Mouse (Mus musculus): ENCODE measurements around the gene Lysmd1. TPM values are rescaled to one million over a fixed set of nuclear protein-coding genes. Genes with fewer than 3 reads are reported as not detected.

Gene Lysmd1
- polyA plus RNA-seq, 1 experiment from 2014 or later, result 7.9 TPM

- peak overlapping the region; percentile 32 for H3K4me2 ChIP-seq
- H3K27ac ChIP-seq, result no peak overlapping the region
- WGBS (ENCODE audit: insufficient replicate concordance), result 58% methylated on average over 18 of the region's 18 CpGs
- H3K4me3 ChIP-seq, result no peak overlapping the region
- peaks cover 41% of the 10 kb centered on the region for H3K4me1 ChIP-seq
- H3K36me3 ChIP-seq, result peaks cover 19% of the 10 kb centered on the region
- no peak overlapping the region for H3K9ac ChIP-seq
- no peak for ATAC-seq
- H3K9me3 ChIP-seq (replicated peaks), result no peaks in the 10 kb centered on the region
- no peaks in the 10 kb centered on the region for H3K27me3 ChIP-seq (replicated peaks)
Observed at GRCm38 (mm10) chr3:95140289-95140595, 6.4 kb downstream of the Lysmd1 start.

- peak overlapping the region; percentile 41 for H3K4me2 ChIP-seq
- ATAC-seq, result no peak
- 84% methylated on average over 6 of the region's 6 CpGs for WGBS (ENCODE audit: insufficient replicate concordance)
- peak overlapping the region; percentile 65; the same call in 1 of the 2 replicates for H3K27ac ChIP-seq
- no peak overlapping the region for H3K9ac ChIP-seq
- no peaks in the 10 kb centered on the region for H3K27me3 ChIP-seq (replicated peaks)
- H3K9me3 ChIP-seq (replicated peaks), result no peaks in the 10 kb centered on the region
- peaks cover 35% of the 10 kb centered on the region for H3K4me1 ChIP-seq
- no peak overlapping the region for H3K4me3 ChIP-seq
- peaks cover 19% of the 10 kb centered on the region for H3K36me3 ChIP-seq
Observed at GRCm38 (mm10) chr3:95140795-95141194, 6.9 kb downstream of the Lysmd1 start.

- no peaks in the 10 kb centered on the region for H3K27me3 ChIP-seq (replicated peaks)
- ATAC-seq, result 0 out of 2 replicates have a peak, but pooled peaks have one; percentile 17
- H3K4me2 ChIP-seq, result peak overlapping the region; percentile 41
- H3K27ac ChIP-seq, result peak overlapping the region; percentile 65
- peaks cover 19% of the 10 kb centered on the region for H3K36me3 ChIP-seq
- H3K4me1 ChIP-seq, result peaks cover 28% of the 10 kb centered on the region
- H3K9me3 ChIP-seq (replicated peaks), result no peaks in the 10 kb centered on the region
- H3K4me3 ChIP-seq, result 0 out of 2 replicates have a peak overlapping the region, but pooled peaks have one; percentile 12
- 40% methylated on average over 9 of the region's 9 CpGs for WGBS (ENCODE audit: insufficient replicate concordance)
- H3K9ac ChIP-seq, result no peak overlapping the region
Observed at GRCm38 (mm10) chr3:95141474-95141873, 7.6 kb downstream of the Lysmd1 start.

DNA sequence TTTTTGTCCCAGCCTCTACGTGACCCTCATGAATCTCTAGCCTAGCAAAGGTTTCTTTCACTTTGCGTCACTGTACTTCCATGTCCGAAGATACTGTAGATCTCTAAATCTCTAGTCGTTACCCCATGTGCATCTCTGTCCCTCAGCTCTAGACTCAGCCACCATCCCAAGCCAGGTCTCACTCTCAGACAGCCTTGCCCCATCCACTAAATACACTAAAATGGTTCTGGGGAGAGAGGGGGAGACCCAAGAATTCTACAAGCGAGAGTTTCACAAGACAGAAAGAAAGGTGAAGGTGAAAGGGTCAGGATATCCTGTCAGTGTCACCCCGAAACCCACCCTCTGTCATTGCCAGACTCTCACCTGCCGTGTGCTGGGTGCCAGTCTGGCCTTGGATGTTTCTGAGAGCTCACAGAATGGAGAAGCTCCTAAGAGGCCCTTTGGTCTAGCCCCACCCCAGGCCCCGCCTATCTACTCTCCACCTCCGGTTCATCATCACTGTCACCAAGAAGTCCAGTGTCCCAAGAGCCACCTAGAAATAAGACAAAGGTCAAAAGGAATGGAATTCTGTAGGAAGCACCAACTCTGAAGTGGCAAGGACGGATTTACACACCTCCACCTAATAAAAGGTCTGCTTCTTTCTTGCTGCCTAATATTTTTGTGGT is 8.2 kb downstream of the Lysmd1 start, which contains the start of gene Tnfaip8l2:
Gene Tnfaip8l2, minus strand, starts transcription at position 409 of the 665 bp plus-strand sequence.
- WGBS (ENCODE audit: insufficient replicate concordance), result 53% methylated on average over 10 of the region's 10 CpGs
- ATAC-seq, result peak; percentile 71
- H3K9ac ChIP-seq, result no peak within 1 kb of the TSS
- H3K4me3 ChIP-seq, result 0 out of 2 replicates have a peak within 1 kb of the TSS, but pooled peaks have one; percentile 12
- peaks cover 25% of the 10 kb centered on the region for H3K4me1 ChIP-seq
- no peaks in the 10 kb centered on the region for H3K9me3 ChIP-seq (replicated peaks)
- H3K4me2 ChIP-seq, result peak within 1 kb of the TSS; percentile 41
- H3K27ac ChIP-seq, result peak within 1 kb of the TSS; percentile 65
- no peaks in the 10 kb centered on the region for H3K27me3 ChIP-seq (replicated peaks)
- H3K36me3 ChIP-seq, result peaks cover 19% of the 10 kb centered on the region

- H3K4me3 ChIP-seq, result 0 out of 2 replicates have a peak overlapping the region, but pooled peaks have one; percentile 12
- peak overlapping the region; percentile 41 for H3K4me2 ChIP-seq
- WGBS (ENCODE audit: insufficient replicate concordance), result 8% methylated on average over 5 of the region's 5 CpGs
- ATAC-seq, result peak; percentile 73
- peaks cover 25% of the 10 kb centered on the region for H3K4me1 ChIP-seq
- H3K27me3 ChIP-seq (replicated peaks), result no peaks in the 10 kb centered on the region
- peaks cover 19% of the 10 kb centered on the region for H3K36me3 ChIP-seq
- H3K27ac ChIP-seq, result no peak overlapping the region
- H3K9me3 ChIP-seq (replicated peaks), result no peaks in the 10 kb centered on the region
- H3K9ac ChIP-seq, result no peak overlapping the region
Observed at GRCm38 (mm10) chr3:95142617-95143011, 8.7 kb downstream of the Lysmd1 start.

DNA sequence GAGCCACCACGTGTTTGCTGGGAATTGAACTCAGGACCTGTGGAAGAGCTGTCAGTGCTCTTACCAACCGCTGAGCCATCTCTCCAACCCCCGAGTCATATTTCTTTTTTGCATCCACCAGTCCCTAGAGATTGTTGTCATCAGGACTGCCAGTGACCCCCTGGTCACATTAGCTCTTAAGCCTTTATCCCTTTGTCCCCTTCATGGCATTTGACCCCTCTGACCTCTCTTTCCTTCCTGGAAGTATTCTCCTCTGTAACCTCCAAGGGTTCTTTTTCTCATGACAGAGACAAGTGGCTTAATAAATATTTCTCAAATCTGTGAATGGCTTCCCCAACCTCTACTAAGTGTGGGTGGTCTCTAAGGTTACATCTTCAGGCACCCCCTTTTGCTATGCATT is 14.0 kb downstream of the Lysmd1 start:
- ATAC-seq, result no peak
- no peaks in the 10 kb centered on the region for H3K4me1 ChIP-seq
- H3K27ac ChIP-seq, result no peak overlapping the region
- 0 out of 2 replicates have a peak, but pooled peaks cover 5% of the 10 kb centered on the region for H3K27me3 ChIP-seq (replicated peaks)
- H3K4me3 ChIP-seq, result no peak overlapping the region
- H3K36me3 ChIP-seq, result no peaks in the 10 kb centered on the region
- no peak overlapping the region for H3K4me2 ChIP-seq
- WGBS (ENCODE audit: insufficient replicate concordance), result 47% methylated on average over 3 of the region's 3 CpGs
- no peak overlapping the region for H3K9ac ChIP-seq
- no peaks in the 10 kb centered on the region for H3K9me3 ChIP-seq (replicated peaks)

GRCm38 (mm10) chr3:95153874-95154273 is 20.0 kb downstream of the Lysmd1 start:
- peaks cover 33% of the 10 kb centered on the region for H3K27me3 ChIP-seq (replicated peaks)
- no peaks in the 10 kb centered on the region for H3K9me3 ChIP-seq (replicated peaks)
- no peak overlapping the region for H3K4me2 ChIP-seq
- no peaks in the 10 kb centered on the region for H3K4me1 ChIP-seq
- no peak overlapping the region for H3K4me3 ChIP-seq
- 28% methylated on average over 4 of the region's 4 CpGs for WGBS (ENCODE audit: insufficient replicate concordance)
- H3K9ac ChIP-seq, result no peak overlapping the region
- H3K36me3 ChIP-seq, result no peaks in the 10 kb centered on the region
- no peak for ATAC-seq
- H3K27ac ChIP-seq, result no peak overlapping the region

GRCm38 (mm10) chr3:95159511-95159986 is 25.7 kb downstream of the Lysmd1 start:
- H3K4me3 ChIP-seq, result peak overlapping the region; percentile 70
- no peaks in the 10 kb centered on the region for H3K36me3 ChIP-seq
- H3K9ac ChIP-seq, result peak overlapping the region; percentile 59
- WGBS (ENCODE audit: insufficient replicate concordance), result 9% methylated on average over 8 of the region's 8 CpGs
- peaks cover 72% of the 10 kb centered on the region for H3K27me3 ChIP-seq (replicated peaks)
- peaks cover 26% of the 10 kb centered on the region for H3K4me1 ChIP-seq
- H3K27ac ChIP-seq, result no peak overlapping the region
- ATAC-seq, result no peak
- H3K9me3 ChIP-seq (replicated peaks), result no peaks in the 10 kb centered on the region
- H3K4me2 ChIP-seq, result peak overlapping the region; percentile 99

DNA sequence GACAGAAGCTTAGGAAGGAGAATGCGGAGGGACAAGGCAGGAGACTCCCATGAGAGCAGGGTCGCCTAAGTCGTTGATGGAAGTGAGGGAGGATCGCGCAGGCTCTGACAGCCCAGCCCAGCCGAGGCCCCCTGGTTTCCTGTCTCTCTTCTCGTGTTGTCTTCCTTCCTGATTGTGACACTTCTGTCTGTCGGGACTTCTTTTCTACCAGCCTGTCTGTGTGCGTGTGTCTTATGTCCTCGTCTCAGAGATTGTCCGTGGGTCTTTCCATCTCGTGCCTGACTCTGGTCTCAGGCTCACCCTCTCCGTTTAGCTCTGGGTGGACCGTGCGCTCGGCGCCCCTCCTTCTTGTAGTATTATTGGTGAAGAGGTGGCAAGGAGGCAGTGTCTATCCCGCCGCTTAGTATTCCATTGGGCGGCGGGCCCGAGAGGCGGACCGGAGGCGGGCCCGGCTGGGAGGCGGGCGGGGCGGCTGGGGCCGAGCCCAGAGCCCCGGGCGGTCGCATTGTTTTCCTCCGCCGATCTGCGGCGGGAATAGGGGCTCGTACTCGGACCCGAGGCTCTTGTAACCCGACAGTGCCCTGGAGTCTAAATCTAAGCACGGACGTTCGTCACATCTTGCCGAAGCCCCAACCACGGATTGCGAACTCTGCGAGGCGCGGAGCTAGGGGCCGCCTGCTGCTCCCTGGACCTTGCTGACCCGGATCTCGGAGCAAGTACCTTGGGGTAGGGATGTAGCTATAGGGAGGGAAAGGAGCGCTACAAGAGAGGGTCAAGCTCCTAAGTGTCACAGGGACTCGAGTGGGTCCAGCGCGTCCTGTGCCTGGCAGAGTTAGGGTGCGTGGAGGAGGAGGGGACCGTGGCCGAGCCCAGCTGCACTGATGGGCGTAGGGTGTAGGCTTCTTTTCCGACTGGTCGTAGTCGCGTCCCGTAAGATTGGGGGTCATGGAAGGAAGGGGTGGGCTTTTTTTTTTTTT is 26.4 kb downstream of the Lysmd1 start, which contains the start of gene Sema6c:
Gene Sema6c, plus strand, starts transcription at position 471 of the 977 bp plus-strand sequence.
- H3K4me2 ChIP-seq, result peak within 1 kb of the TSS; percentile 99
- H3K9me3 ChIP-seq (replicated peaks), result no peaks in the 10 kb centered on the region
- no peak within 1 kb of the TSS for H3K27ac ChIP-seq
- H3K4me1 ChIP-seq, result peaks cover 31% of the 10 kb centered on the region
- H3K27me3 ChIP-seq (replicated peaks), result peaks cover 76% of the 10 kb centered on the region
- ATAC-seq, result peak; percentile 96
- H3K4me3 ChIP-seq, result peak within 1 kb of the TSS; percentile 70
- H3K9ac ChIP-seq, result peak within 1 kb of the TSS; percentile 69
- H3K36me3 ChIP-seq, result no peaks in the 10 kb centered on the region
- WGBS (ENCODE audit: insufficient replicate concordance), result under 1% methylated on average over 66 of the region's 66 CpGs

- peaks cover 31% of the 10 kb centered on the region for H3K4me1 ChIP-seq
- H3K4me2 ChIP-seq, result peak overlapping the region; percentile 99
- no peaks in the 10 kb centered on the region for H3K36me3 ChIP-seq
- H3K9me3 ChIP-seq (replicated peaks), result no peaks in the 10 kb centered on the region
- peaks cover 74% of the 10 kb centered on the region for H3K27me3 ChIP-seq (replicated peaks)
- 6% methylated on average over 30 of the region's 30 CpGs for WGBS (ENCODE audit: insufficient replicate concordance)
- ATAC-seq, result no peak
- H3K9ac ChIP-seq, result peak overlapping the region; percentile 69
- H3K4me3 ChIP-seq, result peak overlapping the region; percentile 70
- no peak overlapping the region for H3K27ac ChIP-seq
Observed at GRCm38 (mm10) chr3:95161041-95161551, 27.2 kb downstream of the Lysmd1 start.

GRCm38 (mm10) chr3:95161618-95162344 is 27.9 kb downstream of the Lysmd1 start:
- Histone ChIP-seq H3K36me3 (no peaks in the 10 kb centered on the region), H3K4me1 (peaks cover 31% of the 10 kb centered on the region), H3K27me3 (replicated peaks) (peaks cover 78% of the 10 kb centered on the region), H3K4me2 (peak overlapping the region; percentile 99), H3K4me3 (peak overlapping the region; percentile 70), H3K9me3 (replicated peaks) (no peaks in the 10 kb centered on the region), H3K9ac (no peak overlapping the region), H3K27ac (no peak overlapping the region)
- WGBS (ENCODE audit: insufficient replicate concordance), result 13% methylated on average over 8 of the region's 9 CpGs
- ATAC-seq, result no peak

All from liver, embryonic 12.5 days (tissue).